In the genomic region with DNA sequence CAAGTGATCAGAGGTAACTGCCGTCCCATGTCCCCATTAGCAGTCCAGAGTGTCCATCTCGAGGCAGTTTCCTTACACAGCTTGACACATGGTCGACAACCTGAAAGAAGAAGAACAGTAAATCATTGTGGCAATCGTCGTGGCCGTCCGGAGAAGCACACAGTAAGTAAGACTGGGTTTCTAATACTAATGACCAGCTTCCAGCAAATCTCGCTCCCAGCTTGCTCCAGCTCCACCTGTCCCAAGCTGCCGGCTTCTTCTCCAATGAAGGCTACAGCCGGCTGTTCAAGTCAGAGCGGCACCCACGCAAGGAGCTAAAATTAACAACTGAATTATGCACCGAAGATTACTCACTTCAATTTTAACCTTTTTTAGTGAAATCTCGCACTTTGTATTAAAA, we compare ENCODE assay signal across 9 mouse cellular contexts. TPM values are rescaled to one million over a fixed set of nuclear protein-coding genes. Genes with fewer than 3 reads are reported as not detected.
DNase-seq lines count a peak whose midpoint lies in the region; ATAC-seq lines count a peak whose summit lies in the region.
"Had no signal": no experiment of that assay in that cellular context is flagged by ENCODE, and none has a peak within 500 bp of the region (broad histone marks: within the 10 kb centered on the region; RNA-seq: fewer than 3 reads in every experiment).

No protein-coding gene starts in this region.

- H3K9me3 ChIP-seq in neural tube, embryonic 12.5 days: no peaks in the 10 kb centered on the region
- no peaks in the 10 kb centered on the region for H3K9me3 ChIP-seq in embryonic facial prominence, embryonic 13.5 days
- H3K9me3 ChIP-seq: liver, embryonic 15.5 days had no signal

- H3K4me3 ChIP-seq in neural tube, embryonic 12.5 days: no peak overlapping the region
- 0 out of 2 replicates have a peak overlapping the region, but pooled peaks have one; percentile 8 for H3K4me3 ChIP-seq in embryonic facial prominence, embryonic 13.5 days
- H3K4me3 ChIP-seq: liver, embryonic 15.5 days had no signal

- WGBS in neural tube, embryonic 12.5 days: 36% methylated on average over 14 of the region's 14 CpGs
- WGBS in embryonic facial prominence, embryonic 13.5 days: 33% methylated on average over 14 of the region's 14 CpGs

- no peak for DNase-seq in neural tube, embryonic 10.5 days (ENCODE audit: extremely low spot score, low spot score)
- peak; percentile 59 to 63 for DNase-seq in left cerebral cortex, adult 8-10 months (ENCODE audit: low spot score in 2 of 2)
- DNase-seq in thymus, postnatal 25 days: no peak
- no peak for DNase-seq in adrenal gland, adult 2 months
- no peak for DNase-seq in adrenal gland, postnatal 25 days

- H3K36me3 ChIP-seq in neural tube, embryonic 12.5 days: no peaks in the 10 kb centered on the region
- H3K36me3 ChIP-seq in embryonic facial prominence, embryonic 13.5 days: no peaks in the 10 kb centered on the region
- H3K36me3 ChIP-seq: liver, embryonic 15.5 days had no signal

- H3K9ac ChIP-seq in neural tube, embryonic 12.5 days: no peak overlapping the region
- peak overlapping the region; percentile 2; the same call in 1 of the 2 replicates for H3K9ac ChIP-seq in embryonic facial prominence, embryonic 13.5 days
- H3K9ac ChIP-seq: liver, embryonic 15.5 days had no signal

- H3K27me3 ChIP-seq in neural tube, embryonic 12.5 days (replicated peaks): no peaks in the 10 kb centered on the region
- peaks cover 22% of the 10 kb centered on the region for H3K27me3 ChIP-seq in embryonic facial prominence, embryonic 13.5 days

- H3K27ac ChIP-seq in neural tube, embryonic 12.5 days: no peak overlapping the region
- no peak overlapping the region for H3K27ac ChIP-seq in embryonic facial prominence, embryonic 13.5 days
- H3K27ac ChIP-seq: liver, embryonic 15.5 days had no signal

- H3K4me1 ChIP-seq in neural tube, embryonic 12.5 days: peaks cover 18% of the 10 kb centered on the region
- peaks cover 20% of the 10 kb centered on the region for H3K4me1 ChIP-seq in embryonic facial prominence, embryonic 13.5 days

- peak; percentile 52; the same call in 1 of the 2 replicates for ATAC-seq in neural tube, embryonic 12.5 days (ENCODE audit: low FRiP score, low read depth)
- no peak for ATAC-seq in embryonic facial prominence, embryonic 13.5 days (ENCODE audit: insufficient number of reproducible peaks, insufficient read depth, low FRiP score, low TSS enrichment, low read depth)
- ATAC-seq: inflammation-experienced regulatory T-cells, adult 6 months had no signal

- peak overlapping the region; percentile 47 for H3K4me2 ChIP-seq in neural tube, embryonic 12.5 days (replicated peaks)
- peak overlapping the region; percentile 51 for H3K4me2 ChIP-seq in embryonic facial prominence, embryonic 13.5 days
- H3K4me2 ChIP-seq: liver, embryonic 15.5 days had no signal

RNA-seq across cellular contexts. Expression of gene Arpp21, which starts 48.1 kb away (rescaled TPM):
- polyA plus RNA-seq in neural tube, embryonic 12.5 days (2016; fragmentation: Nextera tagmentation; extraction: Ambion mirVana): 11.5 and 12.2 TPM in 2 replicates
- 5.4 and 6.8 TPM in 2 replicates for polyA plus RNA-seq in embryonic facial prominence, embryonic 13.5 days (2015; fragmentation: Nextera tagmentation; extraction: Ambion mirVana)
- 100 to 1,000 TPM; 639 to 745 (median 708) TPM for total RNA-seq in left cerebral cortex, adult 8-10 months (2022)
- total RNA-seq in adrenal gland, adult 2 months (2021): under 1 TPM in 1 of 2 experiments, not detected in 1; 0.41 TPM
- 0.06 and 0.10 TPM in 2 replicates for polyA plus RNA-seq in adrenal gland, adult 2 months (2012; rRNA removed)
- 0.24 TPM in 1 of 2 replicates, not detected in the other for total RNA-seq in adrenal gland, postnatal 25 days (2021)

Comparison
In these comparisons a context has a peak if more than half of its experiments do, and no peak if none do; other contexts are left out.
1. DNase-seq: peak in left cerebral cortex, adult 8-10 months (2 of 2); none in neural tube, embryonic 10.5 days (single experiment), thymus, postnatal 25 days (single experiment), adrenal gland, adult 2 months (single experiment) and adrenal gland, postnatal 25 days (single experiment).
2. RNA of gene Arpp21, which starts 48.1 kb away (total RNA-seq): 639 to 745 TPM in left cerebral cortex, adult 8-10 months; 0.41 TPM in adrenal gland, adult 2 months and 0.24 TPM in adrenal gland, postnatal 25 days; every median in the first group is over 100 times any median in the second.